Mouse (Mus musculus): ENCODE data around the gene Tmem238l. TPM values are rescaled to one million over a fixed set of nuclear protein-coding genes. Genes with fewer than 3 reads are reported as not detected.

Gene Tmem238l
- polyA plus RNA-seq, 1 experiment from 2014 or later: not detected

- Histone ChIP-seq H3K4me3 (ENCODE audit: low read depth, low read length) (no peak overlapping the region), H3K4me2 (ENCODE audit: low read length) (peak overlapping the region; percentile 36), H3K27me3 (ENCODE audit: control insufficient read depth, insufficient read depth, low read depth, low read length) (no peaks in the 10 kb centered on the region), H3K27ac (ENCODE audit: low read length) (peak overlapping the region; percentile 56), H3K9ac (ENCODE audit: low read depth, low read length) (no peak overlapping the region), H3K9me3 (replicated peaks; ENCODE audit: control insufficient read depth, low read length, poor library complexity, severe bottlenecking) (no peaks in the 10 kb centered on the region), H3K4me1 (ENCODE audit: control insufficient read depth, insufficient read depth, low read length) (peaks cover 14% of the 10 kb centered on the region), H3K36me3 (ENCODE audit: control insufficient read depth, insufficient read depth, low read length) (no peaks in the 10 kb centered on the region)
- peak; percentile 77; the same call in 1 of the 2 replicates for ATAC-seq
- 6% methylated on average over 8 of the region's 8 CpGs for WGBS
Measured at GRCm38 (mm10) chr11:67010430-67010829, 54.0 kb downstream of the Tmem238l start.

- Histone ChIP-seq H3K27ac (ENCODE audit: low read length) (no peak overlapping the region), H3K36me3 (ENCODE audit: control insufficient read depth, insufficient read depth, low read length) (no peaks in the 10 kb centered on the region), H3K9me3 (replicated peaks; ENCODE audit: control insufficient read depth, low read length, poor library complexity, severe bottlenecking) (no peaks in the 10 kb centered on the region), H3K4me3 (ENCODE audit: low read depth, low read length) (no peak overlapping the region), H3K4me2 (ENCODE audit: low read length) (no peak overlapping the region), H3K9ac (ENCODE audit: low read depth, low read length) (no peak overlapping the region), H3K27me3 (ENCODE audit: control insufficient read depth, insufficient read depth, low read depth, low read length) (no peaks in the 10 kb centered on the region), H3K4me1 (ENCODE audit: control insufficient read depth, insufficient read depth, low read length) (peaks cover 14% of the 10 kb centered on the region)
- no peak for ATAC-seq
- WGBS: 22% methylated on average over 4 of the region's 4 CpGs
Measured at GRCm38 (mm10) chr11:67011635-67012034, 55.2 kb downstream of the Tmem238l start.

Other genes starting within 250 kb of the Tmem238l start
- 0.82 and 1.4 TPM in 2 replicates for gene Pirt, start 44.7 kb upstream of the Tmem238l start, polyA plus RNA-seq (2015; fragmentation: Nextera tagmentation; extraction: Ambion mirVana)
- 0.47 and 0.89 TPM in 2 replicates for gene Tmem220, start 68.5 kb downstream of the Tmem238l start, polyA plus RNA-seq (2015; fragmentation: Nextera tagmentation; extraction: Ambion mirVana)
- gene Adprm, start 96.0 kb downstream of the Tmem238l start, polyA plus RNA-seq (2015; fragmentation: Nextera tagmentation; extraction: Ambion mirVana): 28.2 and 32.7 TPM in 2 replicates
- gene Sco1, start 96.0 kb downstream of the Tmem238l start, polyA plus RNA-seq (2015; fragmentation: Nextera tagmentation; extraction: Ambion mirVana): 10.9 and 12.5 TPM in 2 replicates
- 0.14 and 0.22 TPM in 2 replicates for gene Myh3, start 121.7 kb downstream of the Tmem238l start, polyA plus RNA-seq (2015; fragmentation: Nextera tagmentation; extraction: Ambion mirVana)
- gene Myh2, start 214.4 kb downstream of the Tmem238l start, polyA plus RNA-seq (2015; fragmentation: Nextera tagmentation; extraction: Ambion mirVana): 0.14 and 0.25 TPM in 2 replicates
- gene Myh1, start 243.4 kb downstream of the Tmem238l start, polyA plus RNA-seq (2015; fragmentation: Nextera tagmentation; extraction: Ambion mirVana): 0.06 and 0.24 TPM in 2 replicates

Data from midbrain, embryonic 16.5 days (tissue).